Mouse (Mus musculus) fibroblast of lung, adult 2 months (primary cell): ENCODE measurements around the gene Pcsk6.

Experiments used
- DNase-seq: peaks from one replicate; pipeline ENCODE4 v3.0.0-alpha.2; 2011; ENCODE audit warnings: low read depth

Pcsk6 gene

GRCm38 (mm10) chr7:66001035-66001754 lies 139.7 kb downstream of the Pcsk6 start:
- no peak for DNase-seq

GRCm38 (mm10) chr7:66001797-66002196 lies 140.3 kb downstream of the Pcsk6 start:
- no peak for DNase-seq

DNA sequence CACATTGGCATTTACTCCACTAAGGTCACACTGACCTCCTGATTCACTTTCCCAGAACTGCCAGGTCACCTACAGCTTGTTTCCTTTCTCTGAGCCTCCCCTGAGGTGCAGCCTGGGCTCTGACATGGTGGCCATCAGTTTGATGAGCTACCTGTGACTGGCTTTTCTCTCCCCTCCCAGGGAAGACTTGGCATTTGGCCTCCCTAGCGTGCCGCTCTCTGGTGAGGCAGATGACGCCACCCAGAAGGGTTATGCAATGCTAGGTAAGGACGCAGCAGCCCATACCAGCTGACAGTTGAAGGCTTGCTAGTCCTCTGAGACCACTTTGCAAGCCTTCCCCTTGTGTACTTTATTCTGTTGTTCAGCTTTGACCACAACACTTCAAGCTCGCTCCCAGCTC lies 141.9 kb downstream of the Pcsk6 start:
- no peak for DNase-seq

DNA sequence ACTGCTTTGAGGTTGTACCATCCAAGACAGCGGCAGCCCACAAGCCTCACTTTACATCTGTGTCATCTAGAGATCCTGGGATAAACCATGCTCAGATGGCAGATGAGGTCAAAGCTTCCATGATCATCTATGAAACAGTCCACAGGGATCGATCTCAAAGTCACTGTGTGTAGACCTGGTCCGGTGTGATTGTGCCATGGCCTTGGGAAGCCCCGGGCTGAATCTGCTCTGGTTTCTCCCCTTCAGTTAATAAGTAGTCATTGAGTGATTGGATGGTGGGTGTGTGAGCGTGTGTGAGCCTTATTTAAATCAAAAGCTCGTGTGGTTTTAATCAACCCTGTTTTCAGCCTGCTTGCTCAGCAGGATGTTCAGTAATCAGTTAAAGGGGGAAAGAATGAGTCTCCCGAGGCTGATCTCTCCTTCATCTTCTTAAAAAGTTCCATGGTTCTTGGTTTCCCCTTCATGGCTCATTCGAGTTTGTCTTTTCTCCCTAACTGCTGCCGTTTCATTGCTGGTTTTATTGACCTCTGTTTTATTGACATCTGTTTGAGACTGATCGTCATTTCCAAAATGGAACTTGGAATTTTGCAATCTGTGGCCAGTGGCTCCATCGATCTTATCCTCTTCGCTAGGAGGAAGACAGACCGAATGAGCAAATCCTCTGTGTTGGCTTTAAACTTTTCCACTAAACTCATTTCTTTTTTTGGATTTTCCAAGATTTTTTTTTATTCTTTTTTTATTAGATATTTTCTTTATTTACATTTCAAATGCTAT lies 142.5 kb downstream of the Pcsk6 start:
- no peak for DNase-seq

- DNase-seq: no peak
Measured at GRCm38 (mm10) chr7:66005066-66005465, 143.5 kb downstream of the Pcsk6 start.

GRCm38 (mm10) chr7:66008161-66008891 lies 146.8 kb downstream of the Pcsk6 start:
- DNase-seq: no peak

- DNase-seq: no peak
Measured at GRCm38 (mm10) chr7:66008892-66009273, 147.3 kb downstream of the Pcsk6 start.

- DNase-seq: no peak
Measured at GRCm38 (mm10) chr7:66010518-66010917, 149.0 kb downstream of the Pcsk6 start.

GRCm38 (mm10) chr7:66027747-66028146 lies 166.2 kb downstream of the Pcsk6 start:
- no peak for DNase-seq

- DNase-seq: no peak
Measured at GRCm38 (mm10) chr7:66028766-66029512, 167.4 kb downstream of the Pcsk6 start.

DNA sequence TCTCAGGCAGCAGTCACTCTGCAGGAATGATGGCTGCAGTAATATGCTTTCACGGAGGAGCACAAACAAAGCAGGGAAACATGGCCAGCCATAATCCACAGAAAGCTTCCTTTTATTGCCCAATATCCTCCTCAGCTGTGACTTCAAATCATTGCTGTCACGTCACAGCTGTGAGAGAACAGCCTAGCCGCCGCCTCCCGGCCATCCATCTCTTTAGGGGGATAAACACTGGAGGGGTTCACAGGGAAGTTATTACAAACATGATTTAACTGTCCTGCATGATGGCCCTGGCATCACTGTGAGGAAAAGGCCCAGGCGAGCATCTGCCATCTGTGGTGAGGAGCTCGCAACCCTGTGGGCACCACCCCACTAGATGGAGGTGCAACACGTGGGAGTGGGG lies 175.3 kb downstream of the Pcsk6 start:
- no peak for DNase-seq

- DNase-seq: no peak
Measured at GRCm38 (mm10) chr7:66038261-66038660, 176.7 kb downstream of the Pcsk6 start.

DNA sequence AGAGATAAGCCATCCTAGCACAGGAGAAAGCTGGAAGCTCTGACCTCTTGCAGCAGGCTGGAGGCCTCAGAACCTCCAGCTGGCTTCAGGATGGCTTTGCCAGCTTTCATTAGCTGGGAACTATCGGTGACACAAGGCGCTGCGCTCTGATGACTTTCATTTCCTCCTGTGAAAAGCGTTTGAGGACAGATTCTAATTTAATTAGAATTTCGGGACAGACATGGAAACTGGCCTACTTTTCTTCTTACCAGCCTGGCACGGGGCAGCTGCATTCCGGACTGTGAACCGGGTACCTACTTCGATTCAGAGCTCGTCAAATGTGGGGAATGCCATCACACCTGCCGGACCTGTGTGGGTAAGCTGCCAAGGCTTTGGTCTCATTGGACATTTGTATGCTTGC lies 177.2 kb downstream of the Pcsk6 start:
- DNase-seq: no peak

- no peak for DNase-seq
Measured at GRCm38 (mm10) chr7:66040026-66040814, 178.7 kb downstream of the Pcsk6 start.

- no peak for DNase-seq
Measured at GRCm38 (mm10) chr7:66043552-66044459, 182.3 kb downstream of the Pcsk6 start, which contains the start of gene Gm45213. TSS of gene Gm45213 (plus strand) at chr7:66043602.

DNA sequence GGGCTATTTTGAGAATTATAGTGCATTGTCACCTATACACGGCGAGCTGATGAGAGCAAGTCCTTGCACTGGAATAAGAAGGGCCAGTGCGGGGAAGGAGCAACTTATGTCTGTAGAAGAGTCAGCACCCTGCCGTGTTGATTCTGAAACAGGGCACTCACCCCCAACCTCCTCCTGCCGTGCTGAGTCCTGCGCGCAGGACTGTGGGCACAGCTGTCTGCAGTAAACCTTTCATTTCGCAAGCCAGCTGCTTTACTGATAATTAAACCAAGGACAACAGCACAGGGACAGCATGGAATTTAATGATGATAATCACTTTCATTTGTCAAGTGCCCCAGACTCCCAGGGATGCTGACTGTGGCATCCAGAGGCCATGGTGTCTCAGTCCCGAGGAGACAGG lies 183.1 kb downstream of the Pcsk6 start:
- DNase-seq: no peak

GRCm38 (mm10) chr7:66046921-66047918 lies 185.7 kb downstream of the Pcsk6 start:
- no peak for DNase-seq

DNA sequence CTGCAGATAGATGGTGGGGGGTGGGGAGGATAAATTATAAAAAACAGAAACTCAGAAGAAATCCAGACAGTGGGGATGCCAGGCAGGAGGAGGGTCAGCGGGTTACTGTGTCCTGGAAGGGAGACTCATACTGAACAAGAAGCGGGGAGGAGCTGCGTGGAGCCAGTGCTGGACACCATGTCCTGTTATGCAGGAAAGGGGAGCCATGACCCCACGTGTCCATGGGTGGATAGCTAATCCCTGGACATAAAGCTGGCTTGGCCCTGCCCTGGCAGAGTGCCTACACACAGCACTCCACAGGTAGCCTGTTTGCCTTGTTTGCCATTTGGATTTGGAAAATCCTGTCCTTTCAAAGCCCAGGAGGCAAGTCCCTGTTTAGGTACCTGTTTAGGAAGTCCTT lies 186.4 kb downstream of the Pcsk6 start:
- no peak for DNase-seq
